Mouse (Mus musculus) kidney, postnatal 25 days (tissue): ENCODE measurements at regions not wholly inside any gene's neighbourhood (a gene's known extent, or its start where the extent isn't known, plus 50 kb on each side); places are given as distances from the start of the nearest gene placed in this dataset.

ENCODE experiments used
- DNase-seq, 2 experiments: peaks; one replicate each; pipeline ENCODE4 v3.0.0; 2021; ENCODE audit warnings: mixed read lengths in 2 of 2

DNA sequence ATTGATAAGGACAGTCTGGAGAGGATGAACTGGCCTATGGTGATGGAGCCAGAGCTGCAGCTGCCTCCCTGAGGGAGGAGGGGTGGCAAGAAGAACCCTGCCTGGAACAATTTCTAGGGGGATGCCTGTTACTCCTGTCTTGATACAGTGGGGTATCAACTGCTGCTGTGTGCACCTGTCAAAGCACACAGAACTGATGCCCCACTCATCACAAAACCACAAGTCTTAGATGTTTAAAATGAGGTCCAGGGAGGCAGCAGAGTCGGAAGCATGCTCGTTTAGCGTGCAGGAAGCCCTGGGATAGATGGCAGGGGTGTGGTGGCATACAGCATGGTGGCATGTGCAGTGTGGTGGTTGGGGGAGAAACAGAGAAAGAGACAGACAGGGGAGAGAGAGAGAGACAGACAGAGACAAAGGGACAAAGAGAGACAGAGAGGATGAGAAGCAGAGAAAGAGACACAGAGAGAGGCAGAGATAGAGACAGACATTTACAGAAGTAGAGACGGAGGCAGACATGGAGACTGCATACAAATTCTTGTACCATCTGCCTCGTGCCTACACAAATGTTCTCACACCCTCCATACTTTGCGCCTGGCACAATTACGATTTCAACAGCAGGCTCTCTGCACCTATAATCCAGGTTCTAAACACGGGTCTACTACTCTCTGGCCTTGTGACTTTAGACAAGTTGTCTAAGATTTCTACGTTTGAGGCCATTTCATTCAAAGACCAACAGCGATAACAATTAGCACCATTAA, 242.6 kb downstream of the Cbln4 start:
- no peak for DNase-seq

DNA sequence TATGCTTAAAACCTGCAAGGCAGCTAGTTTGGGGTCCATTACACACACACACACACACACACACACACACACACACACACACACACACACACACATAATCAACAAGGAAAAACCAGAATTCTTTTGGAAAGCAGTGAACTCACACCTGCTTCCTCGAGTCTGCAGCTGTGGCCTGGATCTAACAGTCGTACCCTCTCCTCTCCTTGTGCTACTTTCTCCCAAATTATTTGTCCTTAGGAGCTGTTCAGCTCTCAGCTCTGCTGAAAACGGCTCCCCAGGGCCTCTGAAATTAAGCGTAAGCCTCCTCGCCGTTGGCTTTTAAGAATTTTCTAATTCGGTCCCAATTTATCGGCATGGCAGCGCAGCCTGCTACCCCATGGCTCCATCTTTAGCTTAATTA, 243.9 kb downstream of the Cbln4 start:
- DNase-seq, result no peak

- DNase-seq, result no peak
Measured at GRCm38 (mm10) chr2:171790686-171791085, 252.6 kb downstream of the Cbln4 start.

DNA sequence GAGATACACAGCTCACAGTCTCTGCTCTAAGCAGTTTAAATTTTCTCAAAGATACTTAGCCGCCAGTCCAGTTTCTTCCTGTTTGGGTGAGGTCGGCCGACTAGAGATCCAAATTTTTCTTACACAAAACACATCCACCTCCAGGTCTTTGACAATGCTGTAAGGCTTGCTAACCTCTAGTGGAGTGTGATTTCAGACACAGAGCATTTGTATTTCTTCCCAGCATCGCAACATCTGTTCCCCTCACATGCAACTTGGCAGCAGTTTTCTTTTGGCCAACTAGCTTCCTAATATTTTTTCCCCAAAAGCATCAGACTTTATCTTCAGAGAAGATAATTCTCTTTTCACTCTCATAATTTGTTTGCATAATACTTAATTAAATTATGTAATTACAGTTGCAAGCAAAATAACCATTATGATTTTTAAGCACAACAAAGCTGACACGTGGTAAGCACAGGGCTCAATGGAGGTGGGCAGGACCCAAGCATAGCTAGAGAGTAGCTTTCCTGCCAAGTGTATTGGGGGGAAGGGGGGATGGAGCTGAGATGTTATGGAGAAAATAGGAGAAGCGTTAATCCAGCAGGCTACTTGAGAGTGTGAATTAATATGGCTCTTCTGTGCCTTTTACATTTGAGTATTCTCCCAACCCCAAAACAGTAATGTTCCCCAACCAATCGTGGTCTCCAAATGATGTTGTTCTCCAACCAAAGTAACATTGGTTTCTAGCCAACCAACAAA, 276.9 kb downstream of the Cbln4 start:
- DNase-seq, result no peak

DNA sequence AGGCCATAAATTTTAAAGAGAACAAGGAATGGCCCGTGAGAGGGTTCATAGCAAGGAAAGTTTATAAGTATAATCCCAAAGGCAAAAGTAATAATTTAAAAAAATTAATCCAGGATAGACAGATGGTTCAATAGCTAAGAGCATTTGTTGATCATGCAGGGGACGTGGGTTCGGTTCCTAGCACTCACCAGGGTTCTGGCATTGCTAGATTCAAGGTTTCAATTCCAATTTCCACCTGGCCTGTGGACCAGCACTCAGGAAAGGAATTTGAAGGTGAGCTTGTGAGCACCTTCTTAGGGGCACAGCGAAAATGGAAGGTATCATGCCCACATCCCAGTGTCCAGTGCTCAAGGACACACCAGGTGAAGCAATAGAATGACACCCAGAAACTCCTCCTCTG, 278.2 kb downstream of the Cbln4 start:
- DNase-seq, result no peak

- DNase-seq, result no peak
Measured at GRCm38 (mm10) chr2:171753502-171753901, 289.8 kb downstream of the Cbln4 start.

DNA sequence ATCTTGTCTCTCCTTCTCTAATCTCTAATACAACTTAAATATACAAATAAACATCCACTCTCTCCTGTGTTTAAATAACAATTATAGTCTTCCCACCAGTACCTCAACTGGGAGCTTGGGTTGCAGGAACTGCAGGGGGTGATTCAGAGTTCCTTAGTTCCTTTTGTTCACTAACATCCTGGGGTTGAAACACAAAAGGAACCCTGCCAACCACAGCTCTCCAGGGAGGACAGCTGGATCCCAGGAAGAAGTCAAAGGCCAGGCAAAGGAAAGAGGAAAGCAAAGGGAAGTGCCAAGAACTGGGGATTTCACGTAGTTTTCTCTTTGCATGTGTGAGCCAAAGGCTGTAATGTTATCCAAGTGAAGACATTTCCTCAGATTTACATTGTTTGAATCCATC, 296.1 kb downstream of the Cbln4 start:
- no peak for DNase-seq

DNA sequence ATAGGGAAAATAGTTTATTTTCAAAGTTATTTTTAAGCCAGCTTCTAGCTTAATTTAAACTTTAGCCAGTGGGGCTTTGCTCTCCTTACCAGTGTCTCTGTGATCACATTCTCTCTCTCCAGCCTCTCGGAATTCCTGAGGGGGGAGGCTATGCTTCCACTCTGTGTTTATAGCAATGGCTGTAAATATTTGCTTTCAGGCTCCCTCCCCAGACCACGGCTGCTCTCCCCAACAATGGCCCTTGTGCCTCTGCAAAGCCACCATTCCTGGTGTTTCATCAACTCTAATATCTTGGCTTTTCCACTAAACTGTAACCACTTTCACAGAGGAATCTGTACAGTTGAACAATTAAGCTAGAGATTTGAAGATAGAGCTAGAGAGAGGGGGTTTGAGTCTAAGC, 300.2 kb downstream of the Cbln4 start:
- no peak for DNase-seq

DNA sequence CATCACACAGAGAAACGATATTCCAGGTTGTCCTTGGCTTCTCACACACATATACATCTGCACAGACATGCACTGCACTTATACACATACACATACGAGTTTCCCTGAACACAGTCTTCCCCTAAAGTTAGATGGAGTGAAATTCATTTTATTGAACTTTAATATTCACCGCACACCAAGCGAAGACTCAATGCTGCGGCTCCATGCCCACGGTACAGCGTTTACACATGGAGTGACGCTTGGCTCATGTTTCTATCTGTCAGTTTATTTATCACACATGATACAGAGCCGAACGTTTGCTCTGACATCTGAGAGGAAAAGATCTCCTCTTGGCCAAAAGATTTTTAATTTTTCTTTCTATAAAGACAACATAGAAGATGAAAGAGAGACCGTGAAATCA, 300.6 kb downstream of the Cbln4 start:
- no peak for DNase-seq

- no peak for DNase-seq
Measured at GRCm38 (mm10) chr2:171737761-171738160, 305.5 kb downstream of the Cbln4 start.

GRCm38 (mm10) chr2:171735061-171735490, 308.2 kb downstream of the Cbln4 start:
- DNase-seq, result peak in 1 of 2 experiments; percentile 4

GRCm38 (mm10) chr2:171734634-171734987, 308.7 kb downstream of the Cbln4 start:
- DNase-seq, result no peak

GRCm38 (mm10) chr2:171733965-171734633, 309.2 kb downstream of the Cbln4 start:
- DNase-seq, result no peak

- no peak for DNase-seq
Measured at GRCm38 (mm10) chr2:171719269-171719668, 324.0 kb downstream of the Cbln4 start.

DNA sequence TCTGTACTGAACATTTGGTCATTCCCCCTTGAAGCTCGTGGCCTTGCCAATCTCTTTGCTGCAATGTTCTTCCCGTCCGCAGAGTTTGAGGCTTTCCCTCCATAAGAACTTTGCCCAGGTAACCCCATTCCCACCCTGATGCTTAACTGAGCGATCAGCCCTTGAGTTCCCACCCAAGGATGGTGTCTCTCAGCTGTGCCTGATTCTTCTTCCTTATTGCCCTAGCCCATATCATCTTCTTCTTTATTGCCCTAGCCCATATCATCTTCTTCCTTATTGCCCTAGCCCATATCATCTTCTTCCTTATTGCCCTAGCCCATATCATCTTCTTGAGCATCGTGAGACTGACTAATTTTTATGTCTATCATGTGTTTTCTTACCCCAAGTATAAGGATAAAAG, 324.4 kb downstream of the Cbln4 start:
- DNase-seq, result no peak

GRCm38 (mm10) chr2:171712816-171713570, 330.3 kb downstream of the Cbln4 start:
- DNase-seq, result no peak

DNA sequence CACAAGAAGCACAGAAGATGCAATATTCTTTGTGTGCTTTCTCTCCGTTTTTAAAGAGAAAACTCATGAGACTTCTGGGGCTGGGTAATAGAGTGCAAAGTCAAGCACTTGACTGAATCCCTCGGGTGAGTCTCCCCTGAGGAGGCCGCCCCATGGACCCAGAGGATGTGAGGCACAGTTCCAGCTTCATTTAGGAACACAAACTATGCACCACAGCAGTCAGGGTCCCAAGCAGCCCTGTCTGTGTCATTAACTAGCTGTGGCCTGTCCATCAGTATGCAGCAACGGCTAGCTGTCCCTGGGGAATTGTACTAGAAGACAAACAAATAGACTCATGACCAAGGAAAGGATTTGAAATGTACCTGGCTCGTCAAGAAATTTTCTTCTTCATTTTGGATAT, 349.7 kb downstream of the Cbln4 start:
- no peak for DNase-seq

GRCm38 (mm10) chr2:171690781-171691180, 352.5 kb downstream of the Cbln4 start:
- no peak for DNase-seq

DNA sequence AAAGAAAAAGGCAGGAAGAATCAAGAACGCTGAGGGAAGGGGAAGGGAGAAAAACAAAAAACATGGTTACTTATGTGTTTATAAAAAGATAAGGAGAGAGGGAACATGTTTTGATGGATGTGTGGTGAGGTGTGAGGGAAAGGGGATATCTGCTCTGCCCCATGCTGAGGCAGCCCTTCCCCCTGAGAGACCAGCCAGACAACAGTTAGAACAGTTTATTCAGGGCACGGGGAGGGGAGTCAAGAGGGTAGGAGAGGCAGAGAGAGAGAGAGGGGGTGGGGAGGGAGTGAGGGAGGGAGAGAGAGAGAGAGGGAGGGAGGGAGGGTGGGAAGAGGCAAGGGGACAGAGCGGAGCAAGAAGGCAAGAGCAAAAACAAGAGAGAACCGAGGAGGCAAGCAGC, 354.2 kb downstream of the Cbln4 start:
- DNase-seq, result no peak

DNA sequence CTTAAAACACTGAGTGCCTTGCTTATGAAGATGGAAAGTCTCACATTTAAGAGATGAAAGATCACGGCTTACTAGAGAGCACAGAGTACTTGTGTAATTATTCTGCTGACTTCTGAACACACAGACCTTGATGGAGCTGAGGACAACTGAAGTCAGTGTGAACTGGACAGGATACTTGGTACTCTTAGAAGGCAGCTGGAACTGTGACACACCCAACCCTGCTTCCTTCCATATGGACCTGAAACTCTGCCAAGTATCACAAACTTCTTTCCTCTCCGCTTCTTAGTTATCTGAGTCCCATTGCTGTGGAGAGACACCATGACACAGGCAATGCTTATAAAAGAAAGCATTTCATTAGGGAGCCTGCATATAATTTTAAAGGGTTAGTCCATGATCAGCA, 365.3 kb downstream of the Cbln4 start:
- DNase-seq, result no peak

- no peak for DNase-seq
Measured at GRCm38 (mm10) chr2:171677128-171677527, 366.1 kb downstream of the Cbln4 start.

DNA sequence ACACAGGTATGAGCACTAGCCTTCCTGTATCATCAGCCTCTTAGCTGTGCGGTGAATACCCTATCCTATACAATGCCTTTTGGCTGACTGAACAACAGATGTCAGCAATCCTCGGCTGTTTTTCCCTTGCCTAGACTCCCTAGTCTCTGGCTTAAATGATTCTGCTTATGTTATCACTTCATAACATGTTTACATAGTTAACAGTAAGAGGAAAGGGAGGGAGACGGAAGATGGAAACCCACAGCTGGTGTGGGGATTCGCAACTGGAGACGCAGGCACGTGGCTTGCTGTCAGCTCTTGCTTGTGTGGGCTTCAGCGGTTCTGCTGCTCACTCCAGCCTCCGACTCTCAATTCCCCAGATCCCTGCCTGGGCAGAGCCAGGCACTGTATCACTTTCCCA, 367.2 kb downstream of the Cbln4 start:
- DNase-seq, result no peak

- DNase-seq, result no peak
Measured at GRCm38 (mm10) chr2:171675411-171675810, 367.9 kb downstream of the Cbln4 start.
